Mouse (Mus musculus) T-cell, adult 2 months (primary cell): ENCODE results near the gene Kif21a.

Experiments
- DNase-seq: peaks from one replicate; pipeline ENCODE4 v3.0.0; 2022; ENCODE audit warnings: low spot score

Gene Kif21a

DNA sequence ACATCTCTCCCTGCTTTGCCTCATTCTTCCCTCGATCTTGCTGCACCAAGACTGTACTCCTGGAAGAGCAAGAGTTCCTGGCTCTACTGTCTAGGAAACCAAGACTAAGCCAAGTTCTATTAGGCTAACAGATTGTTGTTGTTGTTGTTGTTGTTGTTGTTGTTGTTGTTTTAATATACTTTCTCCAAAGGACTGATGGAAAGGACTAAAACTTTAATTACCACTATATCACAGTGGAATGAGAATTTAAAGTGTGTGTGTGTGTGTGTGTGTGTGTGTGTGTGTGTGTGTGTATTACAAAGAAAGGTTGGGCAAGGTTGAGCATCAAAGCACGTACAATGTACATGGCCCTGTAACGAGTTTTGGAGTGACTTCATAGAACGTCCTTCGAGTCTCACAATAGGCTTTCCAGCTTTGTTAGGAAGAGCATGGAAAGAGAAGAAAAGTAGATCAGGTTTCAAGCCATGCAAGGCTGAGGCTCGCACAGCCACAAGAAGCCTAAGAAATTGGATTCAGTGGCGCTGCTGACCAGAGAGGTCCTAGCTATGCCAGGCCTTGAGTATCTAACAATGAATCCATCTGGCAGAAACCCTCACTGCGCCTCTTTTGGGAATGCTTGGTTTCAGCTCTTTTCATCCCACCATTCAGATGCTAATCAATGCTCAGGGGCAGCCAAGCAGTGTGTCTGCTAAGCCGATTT, 31.4 kb downstream of the Kif21a start:
- DNase-seq = no peak

DNA sequence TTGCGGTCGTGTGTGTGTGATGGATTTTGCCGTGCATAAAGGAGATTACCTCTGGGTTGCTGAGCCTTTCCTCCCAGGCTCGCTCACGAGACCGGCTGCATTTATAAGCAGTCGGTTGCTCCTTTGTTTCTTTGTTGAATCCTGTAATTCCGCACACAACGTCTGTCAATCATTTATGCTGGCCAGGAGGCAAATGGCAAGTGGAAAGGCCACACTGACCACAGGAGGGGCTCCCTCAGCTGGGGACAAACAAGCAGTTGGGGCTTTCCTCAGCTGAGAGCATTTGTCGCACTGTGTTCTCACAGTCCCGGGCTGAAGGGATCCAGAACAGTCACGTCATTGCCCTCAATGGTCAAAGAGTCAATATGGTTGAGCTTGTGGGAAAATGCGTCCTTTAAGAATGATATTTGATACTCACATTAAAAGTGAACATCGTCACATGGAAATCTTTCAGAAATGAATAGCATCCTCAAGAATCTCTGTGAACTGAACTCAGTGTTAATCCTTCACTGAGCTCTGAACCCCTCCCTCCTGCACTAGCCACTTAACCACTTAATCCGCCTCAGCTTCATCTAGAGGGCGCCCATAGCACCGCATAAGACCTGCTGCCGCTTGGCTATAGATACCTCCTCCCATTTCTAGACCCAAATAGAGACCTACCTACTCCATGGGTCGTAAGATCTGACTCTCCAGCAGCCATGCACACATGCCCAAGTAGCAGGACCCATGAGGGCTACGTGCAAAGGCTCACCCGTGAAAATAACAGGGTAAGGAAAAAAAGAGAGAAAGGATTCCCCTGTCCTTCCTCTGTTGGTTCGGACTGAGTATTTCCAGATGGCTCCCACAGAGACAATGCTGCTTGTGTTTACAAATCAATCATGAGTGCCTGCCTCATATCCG, 32.2 kb downstream of the Kif21a start:
- no peak for DNase-seq

DNA sequence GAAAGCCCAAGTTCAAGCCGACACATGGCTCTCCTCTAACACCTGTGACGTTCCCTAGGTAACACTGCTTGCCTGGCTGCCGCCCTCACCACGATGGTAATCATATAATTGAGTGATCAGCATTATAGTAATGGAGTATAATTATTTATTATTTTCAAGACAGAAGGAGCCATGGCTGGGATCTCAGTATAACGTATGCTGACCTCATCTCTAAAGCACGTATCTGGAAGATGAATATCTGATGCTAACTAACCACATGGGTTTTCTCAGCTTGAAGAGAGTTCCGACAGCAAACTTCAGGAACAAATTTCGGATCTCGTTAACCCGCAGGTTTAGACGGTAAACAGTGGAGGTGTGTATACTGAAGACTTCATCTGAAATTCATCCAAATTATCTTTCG, 33.4 kb downstream of the Kif21a start:
- DNase-seq = no peak

DNA sequence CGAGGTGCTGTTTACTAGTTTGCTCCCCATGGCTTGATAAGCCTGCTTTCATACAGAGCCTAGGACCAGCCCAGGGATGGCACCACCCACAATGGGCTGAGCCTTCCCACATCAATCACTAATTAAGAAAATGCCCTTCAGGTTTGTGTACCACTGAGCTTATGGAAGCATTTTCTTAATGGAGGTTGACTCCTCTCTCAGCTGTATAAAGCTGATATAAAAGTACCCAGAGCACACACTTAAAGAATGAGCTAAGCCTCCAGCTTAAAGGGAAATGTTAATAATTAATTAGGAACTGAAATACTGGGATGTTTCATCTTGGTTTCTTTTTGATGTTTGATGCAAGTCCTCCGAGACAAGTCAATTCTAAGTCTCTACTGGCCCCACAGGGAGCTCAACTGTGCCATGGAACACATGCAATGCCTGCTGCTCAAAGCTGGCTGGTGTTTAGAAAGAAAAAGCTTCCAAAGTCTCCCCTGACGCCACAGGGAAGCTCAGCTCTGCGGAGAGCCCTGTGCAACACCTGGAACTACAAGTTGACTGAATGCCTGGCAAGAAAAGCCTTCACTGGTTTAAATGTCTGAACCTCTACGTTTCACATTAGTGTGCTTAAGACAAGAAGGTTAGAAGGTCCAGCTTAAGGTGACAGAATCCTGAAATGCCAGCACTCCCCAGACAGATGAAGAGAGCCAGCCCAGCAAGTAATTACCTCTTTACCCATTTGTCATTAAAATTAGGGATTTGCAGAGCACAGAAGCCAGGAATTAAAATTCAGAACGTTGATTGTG, 36.8 kb downstream of the Kif21a start:
- DNase-seq = no peak

DNA sequence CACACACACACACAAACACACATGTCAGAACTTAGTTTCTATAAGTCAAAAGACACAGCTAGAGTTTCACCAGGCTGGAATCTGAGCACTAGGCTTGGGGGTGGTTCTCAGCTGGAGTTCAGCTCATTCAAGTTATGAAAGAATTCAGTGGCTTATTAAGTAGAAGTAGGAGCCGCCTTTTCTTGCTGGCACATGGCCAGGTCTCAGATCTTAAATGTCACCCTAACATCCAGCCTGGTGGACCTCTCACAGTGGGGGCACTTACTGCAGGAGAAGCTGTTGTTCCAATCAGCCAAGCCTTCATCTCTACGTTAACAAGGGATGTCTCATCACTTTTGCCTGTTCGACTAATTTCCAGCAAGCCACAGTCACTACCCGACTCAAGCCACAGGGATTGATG, 39.5 kb downstream of the Kif21a start:
- no peak for DNase-seq

DNA sequence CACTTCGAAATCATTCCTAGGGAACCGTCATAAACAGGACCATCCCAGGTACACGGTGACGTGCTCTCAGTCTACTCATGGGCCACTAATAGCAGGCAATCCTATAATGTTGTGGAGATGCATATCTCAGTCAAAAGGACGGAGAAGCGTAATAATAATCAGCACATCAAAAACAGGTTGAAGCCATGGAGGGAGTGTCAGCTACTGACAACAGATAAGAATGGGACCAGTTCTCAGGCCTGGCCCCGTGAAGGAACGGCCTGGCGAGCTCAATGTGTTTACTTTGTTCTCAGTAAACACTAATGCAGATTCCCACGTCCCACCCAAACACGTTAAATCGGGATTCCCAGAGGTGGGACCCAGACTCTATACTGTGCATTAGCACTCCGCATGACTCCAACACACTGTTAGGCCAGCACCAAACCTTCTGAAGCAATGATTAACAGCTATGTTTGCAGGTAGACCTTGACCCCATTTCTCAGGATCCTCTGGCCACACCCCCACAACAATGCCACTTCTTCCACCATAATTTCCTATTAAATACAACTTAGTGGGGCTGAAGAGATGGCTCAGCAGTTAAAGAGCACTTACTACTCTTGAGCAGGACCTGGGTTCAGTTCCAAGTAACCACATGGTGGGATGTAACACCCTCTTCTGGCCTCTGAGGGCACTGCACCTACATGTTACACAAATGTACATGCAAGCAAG, 42.5 kb downstream of the Kif21a start:
- no peak for DNase-seq

DNA sequence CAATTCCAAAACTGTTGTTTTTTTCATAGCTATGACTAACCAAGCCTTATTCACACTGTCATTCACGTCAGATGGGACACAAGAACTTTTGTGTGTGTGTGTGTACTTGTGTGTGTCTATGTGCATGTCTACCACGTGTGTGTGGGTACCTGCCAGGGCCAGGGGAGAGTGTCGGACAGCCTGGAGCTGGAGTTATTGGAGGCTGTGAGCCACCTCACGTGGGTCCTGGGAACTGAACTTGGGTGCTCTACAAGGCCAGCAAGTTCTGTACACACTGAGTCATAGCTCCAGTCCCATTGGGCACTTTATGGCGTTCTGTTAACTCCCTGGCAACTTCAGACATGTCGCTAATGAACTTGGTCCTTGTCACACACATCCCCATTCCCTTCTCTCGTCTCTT, 45.0 kb downstream of the Kif21a start:
- no peak for DNase-seq

DNA sequence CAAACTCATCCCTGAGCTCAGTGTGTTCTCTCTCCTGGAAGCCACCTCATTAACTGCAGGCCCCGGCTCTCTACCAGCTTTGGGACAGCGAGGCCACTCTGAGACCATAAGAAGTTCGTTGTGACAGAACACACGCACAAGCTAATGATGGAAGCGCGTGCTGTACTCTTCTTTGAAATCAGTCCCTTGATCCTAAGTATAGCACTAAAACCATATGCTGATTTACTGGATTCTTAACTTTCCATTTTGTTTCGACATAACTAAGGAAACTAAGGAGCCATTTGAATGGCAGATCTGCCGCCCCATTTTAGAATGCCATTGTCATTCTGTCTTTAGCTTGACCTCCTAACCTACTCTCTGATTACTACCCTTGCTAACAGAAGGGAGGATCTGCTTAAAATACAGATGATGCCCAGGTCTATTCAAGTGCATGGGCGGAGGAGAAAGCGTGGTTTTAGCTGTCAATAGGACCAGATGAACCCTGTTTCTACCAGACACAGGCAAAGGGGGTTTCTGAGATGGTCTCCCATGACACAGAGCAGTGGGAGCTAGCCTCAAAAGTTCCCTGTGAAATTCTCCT, 48.6 kb downstream of the Kif21a start:
- no peak for DNase-seq

DNA sequence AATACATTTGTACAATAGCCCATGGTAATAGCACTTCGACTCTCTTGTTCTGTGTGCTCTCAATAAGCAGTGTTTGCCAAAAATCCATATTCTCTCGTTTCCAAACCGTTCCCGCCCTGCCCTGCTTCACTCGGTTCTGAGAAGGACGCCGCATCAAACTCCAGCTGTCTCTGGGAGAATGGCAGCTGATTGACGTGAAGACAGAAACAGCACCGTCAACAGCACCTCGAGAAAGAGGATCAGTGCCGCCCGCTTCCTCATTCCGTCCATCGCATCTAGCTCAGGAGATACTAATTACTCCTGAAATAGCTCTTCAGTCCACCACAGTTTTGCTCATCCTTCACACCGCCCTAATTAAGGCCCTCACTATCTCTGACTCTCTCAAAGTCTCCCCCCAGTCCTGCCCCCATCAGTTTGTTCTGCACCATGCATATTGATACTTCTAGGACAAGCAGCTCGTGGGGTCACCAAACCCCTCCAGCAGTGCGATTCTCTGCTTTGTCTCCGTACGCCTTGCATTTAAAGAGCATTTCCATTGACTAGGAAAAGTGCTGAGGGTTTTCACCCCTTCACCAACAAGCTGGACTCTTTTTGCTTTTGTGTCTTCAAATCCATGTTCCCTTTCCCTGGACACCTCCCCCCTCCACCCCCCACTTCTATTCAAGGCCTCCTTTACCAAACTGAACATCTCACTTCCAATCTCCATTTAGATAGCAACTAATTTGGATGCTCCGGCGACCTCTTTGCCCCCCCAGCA, 49.3 kb downstream of the Kif21a start:
- DNase-seq = no peak

DNA sequence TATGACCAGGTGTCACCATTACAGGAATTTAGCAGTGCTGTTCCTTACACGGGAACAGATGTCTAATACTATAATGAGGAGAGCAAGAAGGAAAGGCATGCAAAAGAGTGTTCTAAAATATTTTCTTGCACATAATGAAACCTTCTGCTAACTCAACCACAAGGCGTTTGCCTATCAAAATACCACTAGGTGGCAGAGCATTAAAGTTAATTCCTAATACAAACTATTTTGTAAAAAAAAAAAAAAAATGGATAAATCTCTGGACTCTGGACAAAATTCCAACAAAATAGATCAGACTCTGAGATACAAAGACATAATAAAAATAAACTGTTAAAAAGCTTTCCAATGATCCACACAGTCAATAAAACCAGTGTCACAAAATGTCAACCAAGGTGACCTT, 56.9 kb downstream of the Kif21a start:
- DNase-seq = no peak

DNA sequence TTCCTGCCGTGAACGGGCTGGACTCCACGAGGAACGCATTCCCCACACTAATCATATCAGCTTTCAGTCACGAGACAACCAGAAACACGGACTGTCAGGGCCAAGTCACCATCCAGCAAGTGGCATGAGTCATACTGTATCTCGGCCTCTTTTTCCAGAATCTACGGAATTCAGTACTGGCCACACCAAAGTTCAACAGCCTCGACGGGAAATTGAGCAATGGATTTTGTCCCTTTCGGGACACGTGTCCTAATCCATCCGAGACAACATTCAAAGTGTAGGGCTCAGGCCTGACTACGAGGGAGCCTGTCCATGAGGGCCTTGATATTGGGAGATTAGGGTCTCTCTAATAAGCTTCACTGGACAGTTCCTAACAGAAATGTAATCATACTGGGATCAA, 57.4 kb downstream of the Kif21a start:
- DNase-seq = no peak

DNA sequence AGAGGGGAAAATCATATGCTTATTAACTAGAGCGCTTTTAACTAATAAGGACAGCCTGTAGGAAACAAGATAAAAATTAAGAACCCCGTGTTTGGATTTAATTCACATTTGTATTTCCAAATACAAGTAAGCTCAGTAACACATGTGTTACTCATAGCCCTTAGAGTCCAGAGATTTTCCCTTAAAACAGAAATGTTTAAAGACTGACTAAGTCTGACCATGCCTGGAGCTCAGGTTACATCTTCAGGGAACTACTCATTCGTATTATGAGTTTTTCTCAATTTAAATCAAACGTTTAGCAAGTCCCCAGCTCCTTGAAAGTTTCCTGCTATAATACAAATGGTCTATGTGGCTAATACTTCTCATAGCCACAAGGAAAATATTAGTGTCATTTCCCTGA, 57.9 kb downstream of the Kif21a start:
- DNase-seq = no peak

DNA sequence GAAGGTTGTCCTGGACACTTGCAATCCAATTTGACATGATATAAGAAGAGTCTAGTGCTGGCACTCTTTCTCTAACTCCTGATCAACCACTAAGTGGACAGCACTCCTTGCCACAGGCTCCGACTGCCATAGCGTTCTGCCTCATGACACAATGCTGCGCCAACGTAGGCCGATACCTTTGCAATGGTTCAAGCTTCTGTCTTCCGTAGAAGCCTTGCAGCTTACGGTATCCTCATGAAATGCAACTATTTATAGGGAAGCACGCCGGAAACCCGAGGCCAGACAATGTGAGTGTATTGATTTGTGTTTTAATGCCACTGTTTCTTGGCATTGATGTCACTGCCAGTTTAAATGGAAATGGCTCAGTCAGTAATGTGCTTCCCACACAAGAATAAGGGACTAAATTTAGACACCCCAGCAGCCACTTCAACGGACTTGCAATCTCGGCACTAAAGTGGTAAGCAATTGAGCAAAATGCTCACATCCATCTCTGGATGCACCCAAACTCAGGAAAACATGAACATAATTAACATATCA, 62.0 kb downstream of the Kif21a start:
- no peak for DNase-seq

DNA sequence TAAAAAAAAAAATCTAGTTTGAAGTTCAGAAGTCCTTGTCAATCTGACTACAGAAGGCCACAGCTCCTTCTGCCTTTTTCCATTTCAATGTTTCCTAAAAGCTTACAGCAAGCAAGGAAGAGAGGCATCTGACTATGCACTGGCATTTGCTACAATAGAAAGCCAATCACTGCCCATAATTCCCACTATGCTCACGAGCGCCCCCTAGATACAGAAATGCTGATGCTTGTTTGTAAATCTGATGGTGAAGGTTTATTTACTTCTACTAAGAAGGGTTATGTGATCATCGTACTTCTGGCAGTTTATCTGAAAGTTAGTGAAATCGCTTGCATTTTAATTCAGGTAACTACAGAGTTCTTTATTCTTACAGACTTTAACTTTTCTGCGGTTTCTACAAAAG, 73.8 kb downstream of the Kif21a start:
- no peak for DNase-seq

DNA sequence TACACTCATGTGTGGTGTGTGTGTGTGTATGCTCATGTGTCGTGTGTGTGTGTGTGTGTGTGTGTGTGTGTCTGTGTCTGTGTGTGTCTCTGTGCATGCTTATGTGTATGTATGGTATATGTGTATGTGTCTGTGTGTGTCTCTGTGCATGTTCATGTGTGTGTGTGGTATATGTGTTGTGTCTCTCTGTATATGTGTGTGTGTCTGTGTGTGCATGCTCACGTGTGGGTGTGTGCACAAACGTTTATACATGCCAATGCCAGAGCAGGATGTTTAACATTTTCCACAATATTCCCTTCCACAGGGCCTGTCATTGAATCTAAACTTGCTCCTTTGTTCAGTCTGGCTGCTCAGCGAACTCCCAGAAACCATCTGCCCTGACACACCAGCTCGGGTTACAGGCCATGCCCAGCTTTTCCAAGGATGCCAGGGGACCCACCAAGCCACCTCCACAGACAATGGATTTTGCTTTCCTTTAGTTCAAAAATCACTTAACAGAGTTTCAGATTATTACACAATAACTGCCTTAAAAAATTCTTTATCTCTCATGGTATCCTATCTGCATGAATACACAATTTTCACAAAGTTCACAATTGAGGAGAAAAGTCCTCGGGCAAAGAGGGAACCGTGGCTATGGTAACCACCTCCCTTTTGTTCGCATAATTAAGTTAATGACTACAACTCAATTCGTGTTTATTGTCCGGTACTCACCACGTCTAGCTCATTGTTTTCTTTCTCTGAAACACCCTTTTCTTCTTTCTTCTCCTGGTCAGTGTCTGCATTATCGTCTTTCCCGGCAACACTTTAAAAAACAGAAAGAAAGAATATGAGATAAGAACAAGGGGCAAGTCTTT, 77.6 kb downstream of the Kif21a start:
- no peak for DNase-seq

DNA sequence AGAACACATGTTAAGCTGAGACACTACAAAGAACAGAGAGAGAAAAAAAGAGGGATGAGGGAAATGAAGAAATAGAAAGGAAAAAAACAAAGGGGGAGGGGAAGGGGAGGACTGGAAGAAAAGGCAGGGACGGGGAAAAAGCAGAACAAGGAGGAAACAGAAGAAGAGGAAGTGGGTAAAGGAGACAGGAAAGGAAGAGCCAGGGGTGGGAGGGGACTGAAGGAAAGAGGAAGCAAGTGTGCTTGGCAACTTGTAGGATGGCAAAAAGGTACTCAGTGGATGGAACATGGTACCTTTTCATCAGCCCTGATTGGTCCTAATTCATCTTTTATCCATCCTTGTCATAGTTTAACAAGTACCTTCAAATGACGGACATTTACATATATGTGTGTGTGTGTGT, 86.4 kb downstream of the Kif21a start:
- DNase-seq = no peak

DNA sequence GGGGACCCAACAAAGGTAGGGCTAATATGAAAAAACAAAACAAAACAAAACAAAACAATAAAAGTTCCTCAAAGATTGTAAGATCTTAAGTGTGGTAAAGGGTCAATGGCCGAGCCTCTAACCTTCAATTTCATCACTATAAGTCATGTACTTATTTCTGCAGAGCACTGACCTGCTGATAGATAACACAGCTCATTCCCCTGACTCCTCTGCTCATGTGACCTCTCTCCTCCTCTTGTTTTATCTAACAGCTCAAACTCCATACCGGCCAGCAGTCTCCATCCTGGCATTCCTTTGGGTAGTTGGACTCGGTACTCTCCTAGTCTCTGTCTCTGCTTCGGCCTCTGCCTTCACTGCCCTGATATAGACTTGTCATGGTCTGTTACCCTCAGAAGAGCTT, 87.2 kb downstream of the Kif21a start:
- DNase-seq = no peak

DNA sequence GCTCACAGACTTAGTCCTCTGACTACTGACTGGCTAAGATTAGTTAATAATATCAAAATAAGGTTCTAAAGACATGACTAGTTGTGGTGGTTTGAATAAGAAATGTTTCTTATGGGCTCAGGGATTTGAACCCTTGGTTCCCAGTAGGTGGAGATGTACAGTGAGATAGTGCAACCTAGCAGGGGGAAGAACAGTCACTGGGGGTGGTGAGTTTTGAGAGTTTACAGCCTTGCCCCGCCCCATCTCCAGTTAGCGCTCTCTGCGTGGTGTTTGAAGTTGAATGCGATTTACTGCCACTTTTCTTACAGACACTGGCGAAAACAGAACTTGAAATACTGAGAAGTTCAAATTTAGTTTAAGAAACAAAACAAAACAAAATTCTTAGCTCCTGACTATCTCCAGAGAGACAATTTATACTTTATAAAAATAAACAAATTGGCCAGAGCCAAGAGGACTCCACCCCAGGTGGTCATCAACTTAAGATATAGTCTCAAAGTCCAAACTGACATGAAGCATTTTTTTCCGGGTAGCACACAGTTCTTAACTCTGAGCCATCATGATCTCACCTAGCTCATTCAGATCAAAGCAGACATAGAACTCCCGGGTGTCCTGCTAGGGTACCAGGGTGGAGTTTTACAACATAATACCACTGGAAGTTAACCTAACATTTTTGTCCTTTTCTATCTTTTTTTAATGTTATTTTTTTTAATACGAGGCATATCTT, 88.8 kb downstream of the Kif21a start:
- no peak for DNase-seq

DNA sequence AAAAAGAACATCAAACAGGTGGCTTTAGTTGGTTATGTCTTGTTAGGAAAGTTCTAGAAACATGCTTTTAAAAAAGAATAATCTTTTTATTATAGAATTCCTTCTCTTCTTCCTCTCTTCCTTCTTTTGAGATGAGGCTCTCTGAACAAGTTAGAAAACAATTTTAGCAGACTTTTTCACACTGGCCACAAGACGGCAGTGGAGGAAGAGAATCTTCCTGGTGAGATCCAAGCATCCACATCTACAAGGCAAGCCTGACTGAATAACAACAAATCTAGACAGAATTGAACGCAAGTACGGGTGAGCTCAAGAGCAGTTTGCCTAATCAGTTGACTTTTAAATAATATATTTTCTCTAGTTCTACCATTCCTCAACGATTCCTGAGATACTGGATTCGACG, 98.4 kb downstream of the Kif21a start:
- no peak for DNase-seq
